Mouse (Mus musculus) bone marrow macrophage, adult 2 months (primary cell): Measurements from ENCODE around the gene Inip. TPM values are rescaled to one million over a fixed set of nuclear protein-coding genes. Genes with fewer than 3 reads are reported as not detected.
A peak's percentile ranks its signal among the peaks of the same experiment; 100 is the strongest.

ENCODE experiments used
- H3K27ac ChIP-seq: 2 replicates; pipeline ENCODE4 v1.5.1; 2012; ENCODE audit warnings: low read depth, low read length; ENCODE audit not compliant: insufficient read depth
- H3K4me1 ChIP-seq: 2 replicates; pipeline ENCODE4 v1.6.1; 2012; ENCODE audit warnings: low read length; ENCODE audit not compliant: control insufficient read depth, insufficient read depth
- H3K4me3 ChIP-seq: 2 replicates; pipeline ENCODE4 v1.5.1; 2012; ENCODE audit warnings: mild to moderate bottlenecking, low read length, moderate library complexity; ENCODE audit not compliant: insufficient read depth
- CTCF ChIP-seq: IDR thresholded peaks from 2 replicates; pipeline ENCODE4 v1.5.1; 2012; ENCODE audit warnings: low read depth, mild to moderate bottlenecking, low read length, moderate library complexity
- POLR2A ChIP-seq: IDR thresholded peaks from 2 replicates; pipeline ENCODE4 v1.6.1; 2012; ENCODE audit warnings: mild to moderate bottlenecking, low read depth, low read length, borderline replicate concordance
- polyA plus RNA-seq: library from polyadenylated mRNA; stranded (reverse); fragments of >200 nt; gene quantifications from 2 replicates; pipeline ENCODE4 v1.2.4, GENCODE M21; 2012; ENCODE audit not compliant: missing spikeins, insufficient read depth, insufficient read length

Gene Inip
- polyA plus RNA-seq, 1 experiment = 29.5 TPM

DNA sequence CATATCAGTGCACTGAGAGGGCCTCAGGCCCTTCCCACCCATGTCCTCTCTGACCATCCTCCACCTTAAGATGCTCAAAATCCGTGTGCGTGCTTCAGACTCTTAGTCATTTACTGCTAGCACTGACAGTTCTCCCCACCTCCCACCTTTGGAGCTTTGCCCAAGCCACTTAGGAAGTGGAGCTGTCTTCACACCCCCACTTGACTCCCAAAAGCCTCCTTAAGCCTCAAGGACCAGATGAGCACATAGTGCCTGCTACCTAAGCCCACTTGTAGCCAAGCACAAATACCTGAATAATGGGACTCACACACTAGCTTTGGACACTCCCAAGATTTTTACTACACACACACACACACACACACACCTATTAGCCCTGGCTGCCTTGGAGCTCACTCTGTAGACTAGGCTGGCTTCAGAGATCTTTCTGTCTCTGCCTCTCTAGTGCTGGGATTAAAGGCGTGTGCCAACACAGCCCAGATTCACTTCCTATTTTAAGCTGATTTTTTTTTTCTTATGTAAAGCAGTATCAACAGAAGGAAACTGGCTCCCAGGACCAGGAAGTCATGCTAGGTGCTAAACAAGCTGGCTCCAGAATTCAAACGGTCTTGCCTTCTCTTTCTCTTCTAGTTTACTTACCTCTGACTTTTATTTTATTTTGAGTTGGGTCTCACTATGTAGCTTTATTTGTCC, 13.9 kb upstream of the Inip start:
- TF ChIP-seq POLR2A = no peak
- Histone ChIP-seq H3K4me1 (peaks cover 63% of the 10 kb centered on the region), H3K27ac (peak overlapping the region; percentile 79), H3K4me3 (peak overlapping the region; percentile 6; the same call in 1 of the 2 replicates)

DNA sequence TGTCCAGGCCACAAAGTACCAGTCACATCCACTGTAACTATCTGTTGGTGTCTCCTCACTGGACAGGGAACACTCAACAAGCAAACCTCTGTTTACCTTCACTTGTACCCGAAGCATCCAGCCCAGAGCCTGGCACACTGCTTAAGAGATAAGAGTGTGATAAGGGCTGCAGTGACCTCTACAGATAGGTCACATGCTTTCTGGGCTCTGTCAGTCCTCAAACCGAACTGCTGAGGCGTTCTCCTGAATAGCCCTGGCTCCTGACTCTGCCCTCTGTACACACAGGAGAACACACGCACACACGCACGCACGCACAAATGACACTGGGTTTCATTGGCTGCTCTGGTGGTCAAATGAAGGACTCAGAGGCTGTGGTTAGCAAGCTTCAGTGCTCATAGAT, 12.7 kb upstream of the Inip start:
- no peak for TF ChIP-seq CTCF
- TF ChIP-seq POLR2A = no peak
- peaks cover 64% of the 10 kb centered on the region for H3K4me1 ChIP-seq
- H3K27ac ChIP-seq = peak overlapping the region; percentile 77
- H3K4me3 ChIP-seq = no peak overlapping the region

DNA sequence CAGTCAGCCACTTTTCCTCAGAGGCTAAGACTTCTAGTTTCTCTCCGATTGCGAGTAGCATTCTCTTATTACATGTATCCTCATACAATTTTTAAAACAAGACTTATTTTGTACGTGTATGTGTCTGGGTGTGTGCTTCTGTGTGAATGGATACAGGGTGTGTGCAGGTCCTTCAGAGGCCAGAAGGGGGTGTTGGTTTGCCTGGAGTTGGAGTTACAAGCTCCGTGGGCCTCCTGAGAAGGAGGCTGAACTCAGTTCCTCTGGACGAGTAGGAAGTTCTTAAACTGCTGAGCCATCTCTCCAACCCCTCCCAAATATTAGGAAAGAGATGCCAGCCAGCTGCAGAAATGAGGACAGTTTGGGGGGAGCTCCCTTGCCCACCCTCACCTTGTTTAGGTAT, 7.0 kb upstream of the Inip start:
- peak overlapping the region; percentile 18; the same call in 1 of the 2 replicates for H3K4me3 ChIP-seq
- TF ChIP-seq CTCF = 0 out of 2 replicates have a peak, but pooled peaks have one; percentile 26
- TF ChIP-seq POLR2A = no peak
- H3K4me1 ChIP-seq = peaks cover 44% of the 10 kb centered on the region
- peak overlapping the region; percentile 96 for H3K27ac ChIP-seq

DNA sequence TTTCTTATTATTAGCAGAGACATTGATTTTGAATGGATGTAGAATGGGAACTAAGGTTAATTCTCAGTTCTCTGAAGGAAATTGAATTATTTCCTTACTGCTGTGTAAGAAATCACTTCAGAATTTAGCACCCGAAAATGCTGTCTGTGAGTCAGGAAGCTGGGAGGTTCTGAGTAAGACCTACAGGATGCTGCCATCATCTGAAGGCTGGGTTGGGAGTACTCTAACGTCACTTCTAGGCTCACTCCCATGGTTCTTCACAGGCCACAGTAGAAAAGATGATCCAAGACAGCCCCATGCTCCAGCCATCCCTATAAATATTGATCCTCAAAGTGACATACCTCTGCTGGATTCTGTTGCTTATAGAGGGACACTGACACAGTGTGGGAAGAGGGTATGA, 6.1 kb upstream of the Inip start:
- peaks cover 51% of the 10 kb centered on the region for H3K4me1 ChIP-seq
- peak overlapping the region; percentile 58 for H3K4me3 ChIP-seq
- H3K27ac ChIP-seq = peak overlapping the region; percentile 96
- TF ChIP-seq CTCF (no peak), POLR2A (no peak)

DNA sequence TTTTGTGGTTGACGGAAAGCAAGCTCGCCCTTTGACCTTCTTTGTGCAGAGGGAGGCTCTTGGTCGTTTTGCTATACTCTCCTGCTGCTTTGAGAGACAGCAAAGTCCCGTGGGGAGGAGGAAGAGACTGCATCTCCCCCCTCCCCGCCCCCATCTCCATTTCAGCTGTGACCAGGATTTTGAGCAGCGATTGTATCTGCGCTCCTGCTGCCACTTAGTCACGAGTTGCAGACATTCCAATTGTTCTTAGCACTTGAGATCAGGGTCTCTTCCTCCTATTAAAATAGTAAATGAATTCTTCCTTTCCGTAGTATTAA, 5.4 kb upstream of the Inip start:
- H3K4me1 ChIP-seq = peaks cover 56% of the 10 kb centered on the region

DNA sequence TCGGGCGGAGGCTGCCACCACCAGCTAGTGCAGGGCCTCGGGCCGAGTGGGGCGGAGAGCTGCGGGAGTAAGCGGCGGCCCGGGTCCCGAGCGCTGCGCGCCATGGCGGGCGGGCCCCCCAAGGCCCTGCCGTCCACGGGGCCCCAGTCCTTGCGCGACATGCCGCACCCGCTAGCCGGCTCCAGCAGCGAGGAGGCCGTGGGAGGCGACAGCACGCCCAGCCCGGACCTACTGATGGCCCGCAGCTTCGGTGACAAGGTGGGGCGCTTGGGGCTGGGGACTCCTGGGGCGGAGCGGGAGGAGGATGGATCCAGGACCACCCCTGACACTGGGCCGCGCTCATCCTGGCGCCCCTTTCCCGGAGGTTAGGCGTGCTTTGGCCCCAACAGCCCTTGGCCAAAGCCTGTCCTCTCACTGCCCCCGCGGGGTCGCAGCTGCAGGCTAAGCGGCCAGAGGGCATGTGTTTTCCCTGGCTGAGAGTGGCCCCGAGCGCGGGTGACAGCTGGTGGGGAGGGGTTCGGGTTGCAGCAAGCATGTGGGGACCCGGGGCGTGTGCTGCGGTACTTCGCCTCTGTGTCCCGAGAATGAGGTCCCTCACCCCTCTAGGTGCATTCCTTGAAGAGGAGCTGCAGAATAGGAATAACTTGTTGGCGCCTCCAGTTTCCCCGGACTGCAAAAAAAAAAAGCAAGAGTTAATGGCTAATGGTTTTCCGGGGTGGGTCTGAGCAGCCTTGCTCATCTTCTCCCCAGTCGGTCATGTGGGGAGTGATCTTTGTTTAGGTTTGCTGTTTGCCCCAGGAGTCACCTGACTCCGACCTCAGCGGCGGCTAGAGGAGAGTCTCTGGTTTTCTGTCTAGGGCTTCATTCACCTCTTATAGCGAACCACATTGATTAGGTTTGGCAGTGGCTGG, 4.8 kb upstream of the Inip start:
- peaks cover 55% of the 10 kb centered on the region for H3K4me1 ChIP-seq
- TF ChIP-seq POLR2A (no peak), CTCF (no peak)

More for the DNA sequence above, 5.4 kb upstream of the Inip start:
- no peak for TF ChIP-seq CTCF
- no peak for TF ChIP-seq POLR2A
- Histone ChIP-seq H3K4me3 (peak overlapping the region; percentile 99), H3K27ac (peak overlapping the region; percentile 96)

DNA sequence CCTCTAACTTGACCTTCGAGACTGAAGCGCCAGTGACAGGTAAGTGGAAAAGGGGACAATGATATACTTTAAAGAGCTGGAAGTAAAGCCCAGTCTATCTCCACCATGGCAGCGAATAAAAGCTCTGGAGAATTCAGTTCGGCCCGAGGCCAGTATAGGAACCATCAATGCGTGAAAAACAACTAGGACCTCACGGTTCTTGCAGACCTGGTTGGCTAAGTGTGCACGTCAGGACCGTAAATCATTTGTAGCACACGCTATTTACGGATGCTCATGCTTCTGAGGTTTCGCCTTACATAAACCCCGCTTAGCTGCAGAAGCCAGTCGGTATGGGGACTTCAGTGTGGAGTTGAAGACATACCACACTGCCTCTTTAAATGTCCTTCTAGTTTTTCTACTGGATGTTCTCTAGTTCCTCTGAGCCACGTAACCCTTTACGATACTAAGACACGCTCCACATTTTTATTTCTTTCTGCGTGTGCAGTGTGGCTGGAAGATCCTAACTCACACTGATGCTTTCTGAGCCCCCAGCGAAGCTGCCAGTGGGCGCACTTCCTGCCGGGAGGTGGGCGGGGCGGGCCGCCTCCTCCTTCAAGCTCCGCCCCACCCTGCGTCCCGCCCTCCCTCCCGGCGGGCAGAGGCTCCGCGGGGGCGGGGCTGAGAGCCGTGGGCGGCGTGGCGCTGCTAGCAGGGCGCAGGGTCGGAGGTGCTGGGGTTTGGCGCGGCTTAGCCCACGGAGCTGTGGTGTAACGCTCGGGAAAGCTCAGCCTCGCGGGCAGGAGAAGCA, 4.0 kb upstream of the Inip start, which contains the start of gene Snx30:
Gene Snx30 (plus strand): TSS at position 660 of the 787 bp plus-strand sequence.
- TF ChIP-seq POLR2A = no peak
- TF ChIP-seq CTCF = no peak
- H3K27ac ChIP-seq = peak within 1 kb of the TSS; percentile 96
- peaks cover 63% of the 10 kb centered on the region for H3K4me1 ChIP-seq
- H3K4me3 ChIP-seq = peak within 1 kb of the TSS; percentile 99

More for the DNA sequence above, 4.8 kb upstream of the Inip start:
- H3K27ac ChIP-seq = peak overlapping the region; percentile 96
- H3K4me3 ChIP-seq = peak overlapping the region; percentile 99

DNA sequence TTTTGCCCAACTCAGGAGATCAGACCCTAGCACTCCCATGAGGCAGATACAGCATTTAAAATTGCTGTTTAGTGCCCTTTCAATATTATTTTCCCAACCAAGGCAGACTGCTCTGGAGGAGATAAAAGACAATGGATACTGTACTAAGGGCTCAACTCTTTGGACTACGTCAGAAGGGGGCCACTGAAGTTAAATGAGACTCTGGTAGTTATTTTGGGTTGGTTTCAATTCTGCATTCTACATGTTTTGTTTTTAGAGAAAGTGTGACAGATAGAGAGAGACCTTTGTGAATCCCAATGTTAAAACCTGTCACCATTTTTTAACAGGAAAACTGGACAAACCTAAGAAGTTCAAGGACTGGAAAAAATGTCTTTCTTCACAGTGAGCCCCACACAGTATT, 3.4 kb upstream of the Inip start:
- peaks cover 63% of the 10 kb centered on the region for H3K4me1 ChIP-seq
- peak overlapping the region; percentile 99 for H3K4me3 ChIP-seq
- H3K27ac ChIP-seq = peak overlapping the region; percentile 78
- no peak for TF ChIP-seq CTCF
- TF ChIP-seq POLR2A = no peak

DNA sequence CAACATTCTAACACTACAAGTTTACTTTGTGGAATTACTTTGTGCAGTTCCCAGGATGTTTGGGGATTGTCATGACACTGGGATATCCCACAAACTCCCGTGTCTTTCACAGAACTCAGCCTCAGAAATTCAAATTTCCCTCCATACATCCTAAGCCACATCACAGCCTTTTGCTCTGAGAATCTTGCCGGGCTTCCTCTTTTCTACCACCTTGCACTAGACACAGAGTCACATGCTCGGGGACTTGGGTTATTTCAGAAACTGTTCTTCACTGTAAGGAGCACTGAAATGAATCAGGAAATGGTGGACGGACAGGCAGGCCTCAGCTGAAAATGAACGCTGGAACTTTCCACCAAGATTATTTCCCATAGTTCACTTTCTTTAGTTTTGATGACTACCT, 2.0 kb upstream of the Inip start:
- peaks cover 55% of the 10 kb centered on the region for H3K4me1 ChIP-seq

More for the DNA sequence above, 2.0 kb upstream of the Inip start:
- Histone ChIP-seq H3K4me3 (no peak overlapping the region), H3K27ac (peak overlapping the region; percentile 78)
- TF ChIP-seq CTCF (no peak), POLR2A (no peak)
